Mouse (Mus musculus) layer of hippocampus, postnatal 10 days (tissue): Measurements from ENCODE around the gene Poc1a. TPM values are rescaled to one million over a fixed set of nuclear protein-coding genes. Genes with fewer than 3 reads are reported as not detected.
A peak's percentile ranks its signal among the peaks of the same experiment; 100 is the strongest.

ENCODE experiments used
- DNase-seq, 2 experiments: peaks; one replicate each; pipeline ENCODE4 v3.0.0; 2021; ENCODE audit warnings: low spot score in 2 of 2
- long read RNA-seq: library from polyadenylated mRNA; stranded (forward); transcript quantifications from one replicate; pipeline ENCODE4 v2.0.0, GENCODE M21; 2023
- total RNA-seq, 2 experiments: library from RNA; stranded (reverse); gene quantifications; 2 replicates each; pipeline ENCODE4 v1.2.3; 2021

The Poc1a gene
- 10 to 100 TPM; 12.2 to 12.6 TPM for total RNA-seq
- long read RNA-seq, partial matches to known transcripts: 0 of 9 reads
- long read RNA-seq, other reads (novel, unspliced or antisense): 5 of 9 reads

DNA sequence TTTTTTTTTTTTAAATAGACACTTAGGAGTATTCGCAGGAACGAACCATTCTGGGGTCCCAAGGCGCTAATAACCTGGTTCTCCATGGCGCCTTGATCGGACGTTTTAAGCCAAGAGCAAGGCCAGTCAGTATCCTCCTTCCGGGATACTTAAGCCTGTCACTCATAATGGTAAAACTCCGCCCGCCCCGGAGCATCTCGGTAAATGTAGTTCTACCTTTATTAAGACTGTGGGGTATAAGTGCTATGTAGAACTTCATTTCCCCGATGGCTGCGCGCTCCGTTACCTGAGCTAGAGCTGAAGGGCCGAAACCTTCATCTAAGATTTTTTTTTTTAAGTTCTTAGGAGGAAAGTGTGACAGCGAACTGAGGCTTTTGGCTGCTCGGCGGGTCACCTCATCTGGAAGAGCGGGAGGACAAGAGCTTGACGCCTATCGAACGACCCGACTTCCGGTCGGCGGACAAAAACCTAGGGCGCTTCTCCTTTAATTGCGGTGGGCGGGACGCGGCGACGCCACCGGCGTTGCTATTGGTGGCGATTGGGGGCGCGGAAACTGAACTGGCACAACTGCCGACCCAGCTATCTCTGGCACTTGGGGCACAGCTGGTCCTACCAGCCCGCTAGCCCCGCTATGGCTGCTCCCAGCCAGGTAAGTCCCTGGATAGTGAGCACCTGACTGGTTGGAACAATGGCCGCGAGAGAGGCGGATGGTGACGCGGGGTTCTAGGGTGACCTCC is at the start of gene Poc1a:
Gene Poc1a (plus strand): TSS at position 254 of the 737 bp plus-strand sequence.
- DNase-seq: peak; percentile 95

DNA sequence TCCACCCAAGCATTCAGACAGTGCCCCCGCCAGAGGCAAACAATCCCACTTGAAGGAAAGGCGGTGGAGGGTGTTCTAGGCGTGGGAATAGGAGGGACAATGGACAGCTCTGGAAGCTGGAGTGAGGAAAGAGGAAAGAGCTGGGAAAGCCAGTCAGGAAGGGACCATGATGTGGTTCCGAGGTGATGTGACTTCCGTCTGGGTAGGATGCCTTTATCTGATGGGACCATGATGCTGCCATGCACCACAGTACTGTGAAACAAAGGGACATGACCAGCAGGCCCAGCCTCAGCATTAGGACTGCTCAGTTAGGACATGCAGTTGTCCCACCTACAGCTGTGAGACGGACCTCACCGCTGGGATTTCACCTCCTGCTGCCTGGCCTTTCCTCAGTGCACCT is 49.6 kb upstream of the Poc1a start:
- no peak for DNase-seq

DNA sequence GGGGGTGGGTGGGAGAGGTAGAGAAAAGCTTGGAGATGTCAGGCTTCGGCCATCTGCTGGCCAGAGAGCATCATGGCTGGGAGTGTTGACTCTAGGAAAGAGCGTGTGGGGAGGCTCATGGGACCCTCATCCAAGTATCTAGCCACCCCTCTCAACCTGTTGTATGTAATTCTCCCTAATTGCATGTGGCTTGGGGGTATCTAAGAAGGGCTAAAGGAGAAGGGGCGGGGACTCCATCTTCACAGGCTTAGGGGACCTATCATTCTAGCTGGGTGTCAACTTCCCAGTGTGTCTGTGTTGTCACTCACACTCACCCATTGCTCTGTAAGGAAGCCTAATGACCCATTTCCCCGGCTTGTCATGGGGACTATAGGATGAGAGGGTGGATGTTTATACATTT is 49.0 kb upstream of the Poc1a start:
- DNase-seq: no peak

DNA sequence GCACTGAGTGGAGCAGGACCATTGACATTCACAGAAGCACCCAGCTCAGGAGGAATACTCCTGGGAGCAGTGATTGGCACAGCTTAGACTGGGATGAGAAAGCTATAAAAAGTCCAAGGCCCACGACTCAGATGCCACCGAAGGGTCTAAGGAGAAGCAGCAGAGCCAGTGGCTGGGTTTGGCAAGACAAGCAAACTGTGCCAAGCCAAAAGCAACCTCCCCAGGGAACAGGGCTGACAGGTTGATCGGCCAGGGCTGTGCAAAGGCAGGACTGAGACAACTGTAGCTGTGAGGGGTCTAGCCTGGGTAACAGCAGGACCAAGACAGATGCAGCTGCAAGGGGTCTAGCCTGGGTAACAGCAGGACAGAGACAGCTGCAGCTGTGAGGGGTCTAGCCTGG is 47.9 kb upstream of the Poc1a start:
- DNase-seq: no peak

DNA sequence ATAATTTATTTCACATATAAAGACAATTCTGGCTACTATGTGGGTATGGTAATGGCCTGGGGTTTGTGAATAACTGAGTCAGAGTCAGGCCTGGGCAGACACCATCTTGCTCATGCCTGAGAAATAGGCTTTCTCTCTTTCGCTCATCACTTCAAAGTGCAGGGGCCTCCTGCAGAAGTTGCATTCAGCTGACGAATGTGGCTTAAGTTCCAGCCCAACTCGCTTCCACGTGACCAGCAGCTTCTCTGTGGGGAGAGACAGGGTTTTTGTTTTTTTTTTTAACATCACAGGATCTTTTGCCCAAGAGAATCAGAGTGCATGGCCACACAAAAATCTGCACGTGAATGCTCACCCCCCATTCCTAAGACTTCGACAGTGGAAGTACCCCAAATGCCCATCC is 46.9 kb upstream of the Poc1a start:
- no peak for DNase-seq

DNA sequence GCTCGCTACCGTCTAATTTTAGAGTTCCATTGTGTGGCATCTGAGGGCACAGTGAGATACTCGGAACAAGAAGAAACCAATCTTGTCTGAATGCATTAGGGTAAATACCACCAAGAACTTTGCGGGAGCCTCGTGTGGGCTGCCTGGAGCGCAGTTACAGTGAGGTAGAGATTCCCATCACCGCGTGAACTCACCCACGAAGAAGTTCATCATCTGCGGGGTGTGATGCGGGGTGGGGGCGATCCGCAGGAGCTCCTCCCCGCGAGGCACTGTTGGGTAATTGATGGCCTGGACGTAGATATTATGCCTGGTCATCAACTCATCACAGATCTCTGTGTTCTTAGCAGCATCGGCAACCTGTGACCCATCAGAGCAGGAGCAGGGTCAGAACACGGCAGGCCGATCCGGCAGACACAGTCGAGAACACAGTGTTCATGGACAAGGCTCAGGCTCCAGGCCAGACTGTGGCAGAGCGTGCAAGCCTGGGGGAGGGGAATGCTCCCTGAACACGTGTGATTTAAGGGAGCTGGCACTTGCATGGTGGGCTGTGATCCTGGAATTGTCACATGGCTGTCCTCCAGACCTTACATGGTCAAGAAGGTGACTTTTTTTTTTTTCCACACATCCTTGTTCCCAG is 45.5 kb upstream of the Poc1a start:
- DNase-seq: no peak

DNA sequence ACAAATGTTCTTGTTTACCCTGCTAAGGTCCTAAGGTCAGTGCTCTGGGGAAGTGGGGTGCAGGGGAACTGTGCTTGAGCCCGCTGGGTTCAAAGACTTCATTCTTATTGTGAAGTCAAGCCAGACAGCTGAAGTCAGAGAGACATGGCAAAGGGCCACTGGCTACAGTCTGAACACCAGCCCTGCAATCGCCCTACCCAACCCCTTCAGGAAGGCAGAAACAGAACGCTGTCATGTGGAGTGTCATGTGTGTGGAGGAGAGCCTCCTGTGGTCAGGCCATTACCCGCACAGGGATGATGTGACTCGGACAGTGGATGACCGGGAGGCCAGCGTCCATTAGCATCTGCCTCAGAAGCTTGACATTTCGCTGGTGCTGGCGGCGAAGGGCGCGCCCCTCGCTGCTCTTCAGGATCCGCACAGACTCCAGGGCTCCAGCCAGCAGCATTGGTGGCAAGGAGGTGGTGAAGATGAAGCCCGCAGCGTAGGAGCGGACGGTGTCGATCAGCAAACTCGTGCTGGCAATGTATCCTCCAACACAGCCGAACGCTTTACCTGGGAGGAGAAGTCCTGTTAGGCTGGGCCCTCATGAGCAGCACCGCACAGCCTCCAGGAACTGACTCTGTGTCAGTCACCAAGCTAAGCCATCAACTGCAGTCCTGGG is 44.6 kb upstream of the Poc1a start:
- no peak for DNase-seq

DNA sequence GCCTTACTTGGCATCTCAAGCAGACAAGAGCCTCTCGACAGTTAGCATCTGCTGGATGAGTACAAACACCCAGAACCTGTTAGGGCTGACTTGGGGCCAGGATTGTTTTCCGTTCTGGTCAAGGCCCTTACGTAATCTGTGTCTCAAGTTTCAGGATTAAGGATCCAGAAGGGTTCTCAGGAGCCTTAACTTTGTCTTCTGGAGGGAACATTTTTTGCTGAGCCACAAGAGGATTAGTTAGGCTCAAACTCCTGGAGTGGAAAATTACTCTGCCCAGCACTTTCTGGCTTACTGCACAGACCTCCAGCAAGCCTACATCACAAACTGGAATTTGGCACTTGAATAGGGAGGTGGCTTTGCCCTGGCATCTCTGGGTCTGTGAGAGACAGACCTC is 44.0 kb upstream of the Poc1a start:
- DNase-seq: no peak

DNA sequence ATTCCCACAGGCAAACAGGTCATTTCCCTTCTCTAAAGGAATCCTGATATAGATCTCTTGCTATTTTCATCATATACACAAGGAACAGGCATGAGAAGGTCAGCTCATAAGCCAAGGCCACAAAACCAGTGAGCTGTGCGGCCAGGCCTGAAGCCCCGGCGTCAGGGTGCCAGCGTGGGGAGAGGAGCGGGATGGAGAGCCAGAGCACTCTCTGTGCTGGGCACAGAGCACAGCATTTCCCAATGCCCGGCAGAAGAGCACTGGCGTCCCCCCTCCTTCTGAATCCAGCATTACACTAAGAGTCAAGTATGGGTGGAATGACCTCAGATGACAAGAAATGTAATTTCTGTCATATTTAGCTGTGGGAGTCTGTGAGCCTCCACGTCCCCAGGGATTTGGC is 43.5 kb upstream of the Poc1a start:
- DNase-seq: no peak

DNA sequence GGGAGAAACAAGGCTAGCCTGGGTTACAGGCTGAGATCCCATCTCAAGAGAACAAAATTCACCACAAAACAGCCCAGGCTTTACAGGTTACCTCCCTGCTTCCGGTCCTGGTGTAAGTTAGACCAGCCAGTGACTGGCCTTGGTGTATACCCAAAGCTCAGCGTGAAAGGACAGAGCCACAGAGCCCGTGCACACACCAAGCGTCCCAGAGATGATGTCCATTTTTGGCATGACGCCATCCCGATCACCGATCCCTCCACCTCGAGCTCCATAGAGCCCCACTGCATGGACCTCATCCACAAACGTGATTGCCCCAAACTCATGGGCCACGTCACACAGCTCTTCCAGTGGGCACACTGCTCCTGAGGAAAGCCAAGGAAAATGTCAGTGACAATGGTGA is 43.0 kb upstream of the Poc1a start:
- DNase-seq: no peak

DNA sequence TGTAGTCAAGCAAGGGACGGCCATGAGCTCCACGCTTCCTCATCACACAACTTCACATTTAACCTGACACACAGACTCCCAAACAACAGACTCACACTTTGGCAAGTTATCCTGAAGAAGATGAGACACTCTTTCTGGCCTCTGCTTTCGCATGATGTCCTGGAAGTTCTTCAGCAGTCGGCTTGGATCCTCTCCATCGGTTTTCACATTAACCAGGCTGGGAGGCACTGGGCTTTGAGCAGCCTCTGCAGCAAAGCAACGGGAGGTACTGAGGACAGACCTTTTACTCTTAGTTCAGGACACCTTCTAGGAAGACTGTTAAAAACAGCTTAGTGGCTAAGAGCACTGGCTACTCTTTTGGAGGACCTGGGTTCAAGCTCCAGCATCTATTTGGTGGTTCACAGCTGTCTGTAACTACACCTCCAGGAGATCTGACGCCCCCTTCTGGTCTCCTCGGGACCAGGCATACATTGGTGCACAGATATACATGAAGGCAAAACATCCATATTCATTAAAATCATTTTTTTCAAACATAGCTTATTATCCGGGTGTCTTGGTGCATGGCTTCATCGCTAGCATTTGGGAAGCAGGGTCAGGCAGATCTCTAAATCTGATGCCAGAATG is 39.2 kb upstream of the Poc1a start:
- DNase-seq: no peak

DNA sequence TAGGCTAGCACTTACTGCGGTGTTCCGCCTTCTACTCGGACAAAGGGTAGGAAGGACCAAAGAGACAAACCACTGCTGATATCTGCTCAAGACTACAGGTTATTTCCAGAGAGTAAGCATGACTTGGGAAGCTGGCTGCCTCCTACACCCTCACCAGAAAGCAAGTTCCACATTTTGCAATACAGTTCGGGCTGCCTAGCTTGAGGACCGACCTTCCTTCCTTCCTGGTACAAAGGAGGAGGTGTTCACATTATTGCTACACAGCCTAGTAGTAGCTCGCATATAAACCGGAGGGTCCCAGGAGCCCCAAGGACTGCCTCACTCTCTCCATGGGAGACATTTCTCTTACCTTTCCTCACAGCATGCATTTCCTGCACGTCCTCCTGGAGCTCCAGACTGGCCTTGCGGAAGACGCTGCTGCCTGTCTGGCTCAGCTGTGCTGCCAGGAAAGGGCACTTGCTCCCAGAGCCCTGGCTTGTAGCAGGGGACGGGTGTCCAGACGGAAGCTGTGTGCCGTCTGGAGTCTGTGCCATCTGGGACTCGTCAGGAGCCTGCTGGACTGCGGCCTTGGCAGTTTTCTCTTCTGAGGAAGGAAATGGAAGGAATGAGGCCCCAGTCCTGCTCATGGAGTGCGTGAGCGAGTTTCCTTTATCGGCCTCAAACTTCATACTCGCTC is 37.9 kb upstream of the Poc1a start:
- no peak for DNase-seq

DNA sequence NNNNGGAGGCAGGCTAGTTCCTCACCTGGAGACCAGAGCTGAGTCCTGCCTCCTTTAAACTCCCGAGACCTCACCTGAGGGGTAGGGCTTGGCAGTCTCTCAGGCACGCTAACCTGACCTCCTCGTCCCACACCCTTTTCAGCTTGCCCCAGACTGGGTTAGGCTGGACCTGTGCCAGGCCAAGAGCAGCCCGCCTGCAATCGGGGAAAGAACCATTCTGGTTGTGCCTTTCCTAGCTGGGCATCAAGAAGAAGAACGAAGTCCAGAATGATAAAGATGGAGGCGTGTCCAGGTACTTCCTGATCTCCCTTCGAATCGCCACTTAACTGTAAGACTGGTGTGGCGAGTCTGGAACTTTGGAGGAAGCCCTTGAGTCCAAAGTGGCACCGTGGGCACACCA is 31.3 kb upstream of the Poc1a start:
- DNase-seq: no peak

DNA sequence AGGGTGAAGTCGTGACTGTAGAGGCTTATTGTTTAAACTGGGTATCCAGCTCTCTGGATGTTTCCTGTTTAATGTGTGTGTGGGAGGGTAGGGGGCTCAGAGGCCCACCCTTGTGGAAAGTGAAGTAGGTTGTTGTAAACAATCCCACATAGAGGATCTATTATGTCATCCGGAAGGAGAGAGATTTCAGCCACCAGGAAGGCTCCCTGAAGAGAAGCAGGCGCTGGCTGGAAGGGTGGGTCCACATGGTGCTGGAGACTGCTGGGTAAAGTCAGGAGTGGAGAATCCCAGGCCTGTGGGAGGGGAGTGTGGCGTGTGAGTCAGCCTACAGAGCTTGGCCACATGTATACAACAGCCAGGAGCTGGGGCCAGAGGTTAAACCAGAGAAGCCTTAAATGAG is 30.6 kb upstream of the Poc1a start:
- DNase-seq: no peak

DNA sequence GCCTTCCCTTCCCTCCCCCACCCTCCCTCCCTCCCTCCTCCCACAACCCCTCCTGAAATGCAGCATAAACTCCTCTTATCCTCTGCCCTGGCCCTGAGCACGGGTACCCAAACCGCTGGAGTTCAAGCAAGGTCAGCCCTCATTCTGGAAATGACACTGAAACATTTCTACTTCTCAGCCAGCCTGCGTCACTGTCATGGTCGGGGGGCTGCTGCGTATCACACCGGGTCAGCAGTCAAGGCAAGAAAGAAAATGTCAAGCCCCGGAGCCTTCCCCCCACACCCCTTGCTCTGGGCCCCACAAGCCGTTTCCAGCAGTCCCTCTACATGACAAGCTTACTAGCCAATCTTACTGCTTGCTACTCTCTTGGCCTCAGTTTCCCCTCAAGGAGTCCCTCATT is 29.8 kb upstream of the Poc1a start:
- no peak for DNase-seq

DNA sequence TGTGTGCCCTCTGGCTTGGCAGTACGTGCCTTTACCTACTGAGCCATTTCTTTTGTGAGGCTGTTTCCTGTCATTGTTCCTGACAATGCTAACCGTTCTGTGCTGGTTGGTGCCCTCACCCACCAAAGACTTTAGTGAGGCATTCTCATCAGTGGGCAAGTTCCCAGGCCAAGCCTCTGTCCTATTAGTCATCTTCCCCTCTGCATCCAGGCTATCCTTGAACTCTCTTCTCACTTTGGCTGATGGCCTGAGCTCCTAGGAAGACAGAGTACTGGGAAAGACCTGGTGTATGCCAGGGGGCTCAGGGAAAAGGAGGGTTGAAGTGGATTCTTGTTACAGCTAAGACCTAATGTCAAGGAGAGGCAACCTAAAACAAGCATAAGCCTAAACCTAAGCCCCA is 26.9 kb upstream of the Poc1a start:
- no peak for DNase-seq

DNA sequence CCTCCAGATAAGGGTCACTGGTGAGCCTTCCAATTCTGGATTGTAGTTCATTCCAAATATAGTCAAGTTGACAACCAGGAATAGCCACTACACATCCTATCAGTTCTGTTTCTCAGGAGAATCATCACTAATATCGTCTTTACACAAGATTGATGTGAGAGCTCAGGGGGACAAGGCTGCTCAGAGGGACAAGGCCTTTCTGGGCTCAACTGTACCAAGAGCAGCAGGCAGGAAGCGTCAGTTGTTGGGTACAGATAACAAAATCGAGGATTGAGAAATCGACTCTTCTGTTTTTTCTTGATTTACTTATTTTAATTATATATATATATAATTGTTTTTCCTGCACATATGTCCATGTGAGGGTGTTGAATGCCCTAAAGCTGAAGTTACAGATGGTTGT is 22.4 kb upstream of the Poc1a start:
- no peak for DNase-seq

DNA sequence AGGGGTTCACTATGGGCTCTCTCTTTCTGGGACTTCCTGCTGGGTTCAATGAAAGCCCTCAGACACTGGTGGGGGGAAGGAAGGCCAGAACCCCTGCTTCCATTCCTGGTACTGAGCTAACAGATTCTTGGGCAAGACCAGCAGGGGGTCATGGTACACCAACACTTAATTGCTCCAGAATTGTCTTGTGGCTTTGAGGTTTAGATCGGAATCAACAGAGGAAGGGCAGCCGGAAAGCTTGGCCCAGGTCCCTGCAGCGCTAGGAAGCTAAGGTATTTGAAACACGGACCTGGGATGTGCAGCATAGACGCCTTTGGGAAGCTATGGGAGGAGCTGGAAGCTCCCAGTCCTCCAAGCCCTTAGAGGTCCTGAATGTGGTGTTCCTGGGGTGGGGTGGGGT is 21.9 kb upstream of the Poc1a start:
- DNase-seq: no peak

DNA sequence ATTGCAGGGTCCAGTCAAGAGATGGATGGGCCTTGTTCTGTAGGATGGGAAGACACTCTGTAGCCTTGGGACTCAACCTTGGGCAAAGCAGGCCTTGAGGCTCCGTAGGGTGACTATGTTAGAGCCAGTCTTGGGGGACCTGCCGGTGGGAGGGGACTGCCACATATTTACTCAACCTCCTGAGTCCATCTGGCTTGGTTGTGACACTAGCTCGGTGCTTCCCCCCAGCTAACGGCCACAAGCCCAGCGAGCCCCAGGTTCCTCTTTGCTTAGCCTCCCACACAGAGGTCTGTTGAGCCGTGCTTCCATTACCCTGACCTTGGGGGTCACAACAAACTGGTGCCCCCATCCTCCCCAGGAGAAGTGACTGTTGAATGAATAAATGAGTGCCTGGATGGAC is 19.8 kb upstream of the Poc1a start:
- no peak for DNase-seq

DNA sequence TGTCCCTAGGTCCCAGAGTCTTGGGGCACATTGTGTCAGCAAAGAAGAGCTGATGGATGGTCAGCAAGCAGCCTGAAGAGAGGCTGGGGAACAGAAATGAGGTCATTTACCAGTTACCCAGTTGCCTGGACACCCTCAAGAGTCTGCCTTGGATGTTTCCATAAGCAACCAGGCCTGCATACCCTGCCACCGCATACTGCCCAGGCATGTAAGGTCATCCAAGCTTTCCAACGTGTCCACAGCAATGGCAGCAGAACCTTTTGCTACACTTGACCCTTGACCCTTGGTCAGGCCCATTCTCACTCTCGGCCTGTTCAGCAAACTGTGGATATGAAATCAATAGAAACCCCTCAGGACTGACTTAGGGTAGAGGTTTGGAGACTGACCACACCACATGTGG is 19.4 kb upstream of the Poc1a start:
- DNase-seq: no peak

DNA sequence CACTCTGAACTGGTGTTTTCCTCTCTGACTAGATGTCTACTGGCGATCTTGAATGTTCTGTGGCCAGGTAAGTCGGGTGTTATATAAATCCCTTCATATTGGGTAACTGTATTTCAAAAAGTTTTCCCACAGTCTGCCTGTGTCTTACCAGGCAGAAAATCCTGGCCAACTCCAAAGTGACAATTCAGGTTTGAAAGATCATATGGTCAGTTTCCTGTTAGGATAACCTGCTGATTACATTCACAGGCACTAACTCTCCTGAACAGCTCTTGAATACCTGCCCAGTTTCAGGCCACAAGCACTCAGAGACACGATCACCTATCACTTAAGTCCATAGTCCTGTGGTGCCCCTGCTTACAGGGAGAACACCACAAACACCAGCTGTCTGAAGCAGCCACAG is 18.8 kb upstream of the Poc1a start:
- no peak for DNase-seq
